Mouse (Mus musculus) lung, adult 18-20 months (tissue): Measurements from ENCODE around the gene Gm906.
"Not testable (repeated sequence)": the region's sequence is repeated elsewhere in the genome, so short reads cannot be mapped to it uniquely, and the experiment has no call there.

Experiments used
- DNase-seq, 2 experiments: peaks; one replicate each; pipeline ENCODE4 v3.0.0; 2022; ENCODE audit warnings: mixed read lengths in 2 of 2

Gene Gm906

DNA sequence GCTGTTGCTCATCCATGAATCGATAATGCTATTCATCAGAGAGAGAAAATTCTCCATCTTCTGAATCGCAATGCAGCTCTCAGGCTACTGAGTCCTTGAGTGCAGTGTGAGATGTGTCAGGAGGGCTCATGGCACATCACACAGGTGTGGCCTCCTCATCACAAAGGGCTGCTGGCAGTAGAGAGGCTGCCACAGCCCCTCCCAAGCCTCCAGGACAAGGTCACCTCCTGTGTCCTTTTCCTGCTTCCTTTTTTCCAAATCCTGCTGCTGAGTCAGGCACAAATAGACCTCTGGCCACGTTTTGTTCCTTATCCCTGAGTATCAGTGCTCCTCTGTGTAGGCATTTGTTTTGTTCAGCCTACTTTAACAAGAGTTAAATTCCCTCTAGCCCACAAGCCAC lies at the start of gene Gm906:
TSS of gene Gm906 (minus strand) at position 101 of the 400 bp plus-strand sequence.
- not testable (repeated sequence) for DNase-seq

DNA sequence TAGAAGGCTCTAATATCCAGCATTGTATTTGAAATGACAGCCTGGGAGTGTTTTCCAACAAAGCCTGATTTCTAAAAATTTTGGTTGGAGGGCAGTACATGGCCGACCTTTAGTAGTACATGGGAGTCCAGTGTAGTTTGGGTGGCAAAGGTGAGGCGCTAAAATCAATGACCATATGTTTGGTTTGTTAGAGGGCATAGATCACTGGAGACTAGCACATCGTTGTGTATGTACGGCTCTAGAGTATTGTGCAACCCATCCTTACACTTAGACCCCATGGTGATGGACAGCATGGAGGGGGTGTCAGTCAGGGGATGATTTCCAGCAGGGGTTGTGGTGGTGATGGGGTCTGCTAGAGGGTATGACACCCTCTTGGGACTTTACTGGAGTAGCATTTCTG lies 33.2 kb upstream of the Gm906 start:
- not testable (repeated sequence) for DNase-seq

DNA sequence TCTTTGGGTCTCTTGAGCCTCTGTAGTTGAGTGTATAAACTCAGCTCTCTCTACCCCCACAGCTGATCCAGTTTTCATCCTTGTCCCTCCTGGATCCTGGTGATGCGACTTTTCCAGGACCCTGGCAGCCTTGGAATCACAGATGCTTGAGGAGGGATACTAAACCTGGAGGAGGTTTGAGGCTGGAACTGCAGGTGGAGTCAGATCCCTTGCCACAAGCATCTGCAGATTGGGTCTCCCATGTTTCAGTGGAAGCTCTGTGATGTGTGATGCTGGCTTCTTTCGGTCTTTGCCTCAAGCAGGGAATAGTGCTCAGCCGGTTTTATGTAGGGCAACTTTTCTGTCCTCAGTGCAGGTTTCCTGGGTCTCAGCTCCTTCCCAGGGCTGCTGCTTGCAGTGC lies 13.6 kb downstream of the Gm906 start:
- DNase-seq: no peak

DNA sequence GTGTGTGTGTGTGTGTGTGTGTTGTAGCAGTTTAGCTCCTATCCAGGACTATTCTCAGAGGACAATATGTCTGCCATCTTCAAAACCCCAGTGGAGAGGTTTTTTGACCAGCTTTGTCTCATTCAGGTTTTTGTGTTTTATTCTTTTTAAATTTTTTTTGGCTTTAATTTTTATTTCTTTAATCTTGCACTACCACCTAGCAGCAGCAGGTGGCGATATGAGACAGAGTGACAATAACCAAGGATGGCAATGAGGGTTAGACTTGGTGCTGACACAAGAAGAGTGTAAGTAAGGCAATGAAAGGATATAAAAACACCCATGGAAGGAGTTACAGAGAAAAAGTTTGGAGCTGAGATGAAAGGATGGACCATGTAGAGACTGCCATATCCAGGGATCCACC lies 38.3 kb downstream of the Gm906 start:
- peak in 1 of 2 experiments; percentile 5 for DNase-seq

DNA sequence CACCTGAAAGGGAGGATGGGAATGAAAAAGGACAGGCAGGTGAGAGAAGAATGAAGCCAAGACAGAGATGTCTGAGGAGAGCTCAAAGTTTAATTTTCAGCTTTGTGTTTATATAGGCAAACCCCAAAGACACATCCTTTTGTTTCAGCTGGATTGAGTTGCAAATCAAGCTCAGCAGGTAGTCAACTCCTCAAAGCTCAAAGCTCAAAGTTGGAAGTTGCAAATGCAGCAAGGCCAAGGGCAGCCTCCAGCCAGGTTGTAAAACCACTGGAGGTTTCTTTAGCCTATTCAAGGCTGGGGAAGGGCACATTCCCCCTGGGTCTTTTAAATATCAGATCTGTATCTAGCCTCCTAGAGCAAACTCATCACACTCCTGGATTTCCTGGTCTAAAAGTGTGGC lies 39.9 kb downstream of the Gm906 start:
- DNase-seq: not testable (repeated sequence)

DNA sequence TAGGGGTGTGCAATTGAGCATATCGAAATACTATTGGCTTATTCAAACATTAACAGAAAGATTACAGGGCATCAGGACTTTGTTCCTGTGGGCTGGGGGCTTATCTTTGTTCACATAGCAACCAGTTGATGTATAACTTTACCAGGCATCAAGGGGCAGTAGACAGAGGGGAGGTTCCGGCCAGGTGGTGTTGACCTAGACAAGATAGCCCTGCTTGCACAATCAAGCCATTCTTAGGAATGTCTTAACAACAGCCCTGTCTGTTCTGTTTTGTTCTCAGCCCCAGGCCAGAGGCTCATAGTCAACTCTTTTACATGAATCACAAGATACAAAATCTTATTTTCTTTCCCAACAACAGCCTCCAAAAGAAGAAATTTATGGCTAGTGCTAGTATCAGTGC lies 40.5 kb downstream of the Gm906 start:
- not testable (repeated sequence) for DNase-seq

DNA sequence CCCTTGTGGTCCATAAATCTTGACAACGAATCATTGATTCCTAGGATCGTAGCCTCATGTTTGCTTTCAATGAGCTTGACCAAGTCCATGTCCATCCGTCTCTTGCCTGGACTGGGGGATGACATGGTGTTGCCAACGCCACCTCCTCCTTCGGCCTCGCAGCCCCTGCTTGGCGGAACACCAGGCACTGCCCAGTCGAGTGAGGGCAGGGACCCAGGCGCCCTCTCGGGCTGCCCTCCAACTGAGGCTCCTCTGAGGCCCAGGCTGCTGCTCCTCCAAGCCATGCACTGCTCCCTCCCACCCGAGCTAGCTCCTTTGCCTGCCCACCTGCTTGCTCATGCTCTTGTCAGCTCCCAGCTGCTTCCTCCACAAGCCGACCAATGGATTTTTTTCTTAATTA lies 42.1 kb downstream of the Gm906 start:
- no peak for DNase-seq

DNA sequence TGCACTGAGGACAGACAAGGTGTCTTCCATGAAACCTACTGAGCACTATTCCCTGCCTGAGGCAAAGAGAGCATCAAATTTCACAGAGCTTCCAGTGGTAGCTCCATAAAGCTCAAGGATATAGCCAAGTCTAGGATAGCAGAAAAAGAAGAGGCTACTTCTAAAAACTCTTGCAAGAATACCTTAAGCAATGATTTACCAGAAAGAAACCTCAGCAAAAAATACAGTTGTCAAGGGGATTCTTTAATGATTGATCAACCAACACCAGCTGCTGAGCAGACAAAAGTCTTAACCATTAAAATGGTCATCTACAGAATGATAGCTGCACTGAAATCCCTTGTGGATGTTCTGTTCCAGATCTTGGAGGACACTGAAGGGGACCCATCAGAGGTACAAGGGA lies 53.3 kb downstream of the Gm906 start:
- DNase-seq: not testable (repeated sequence)
